Mouse (Mus musculus): ENCODE measurements around the gene Ufc1. TPM values are rescaled to one million over a fixed set of nuclear protein-coding genes. Genes with fewer than 3 reads are reported as not detected.

Gene Ufc1
- total RNA-seq, 2 experiments from 2014 or later: 145 to 153 TPM

DNA sequence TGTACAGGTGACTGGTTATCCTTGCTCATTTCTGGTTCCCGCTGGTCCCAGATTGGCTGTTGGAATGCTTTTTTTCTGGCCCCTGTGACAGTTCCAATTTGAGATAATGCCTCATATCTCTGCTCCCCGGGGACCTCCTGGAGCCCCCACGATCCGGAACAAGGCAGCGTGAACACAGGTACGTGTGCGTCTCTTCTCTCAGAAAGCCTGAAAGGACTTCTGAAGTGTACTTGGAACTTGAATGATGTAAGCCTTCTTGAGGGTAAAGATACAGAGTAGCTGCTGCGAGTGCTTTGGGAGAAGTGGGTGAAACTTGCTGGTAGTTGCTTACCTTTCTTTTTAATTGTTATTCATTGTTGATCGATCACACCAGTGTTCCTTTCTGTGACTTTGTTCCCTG, 23.6 kb downstream of the Ufc1 start:
- DNase-seq: no peak

GRCm38 (mm10) chr1:171270573-171270900, 24.3 kb downstream of the Ufc1 start:
- no peak for DNase-seq

DNA sequence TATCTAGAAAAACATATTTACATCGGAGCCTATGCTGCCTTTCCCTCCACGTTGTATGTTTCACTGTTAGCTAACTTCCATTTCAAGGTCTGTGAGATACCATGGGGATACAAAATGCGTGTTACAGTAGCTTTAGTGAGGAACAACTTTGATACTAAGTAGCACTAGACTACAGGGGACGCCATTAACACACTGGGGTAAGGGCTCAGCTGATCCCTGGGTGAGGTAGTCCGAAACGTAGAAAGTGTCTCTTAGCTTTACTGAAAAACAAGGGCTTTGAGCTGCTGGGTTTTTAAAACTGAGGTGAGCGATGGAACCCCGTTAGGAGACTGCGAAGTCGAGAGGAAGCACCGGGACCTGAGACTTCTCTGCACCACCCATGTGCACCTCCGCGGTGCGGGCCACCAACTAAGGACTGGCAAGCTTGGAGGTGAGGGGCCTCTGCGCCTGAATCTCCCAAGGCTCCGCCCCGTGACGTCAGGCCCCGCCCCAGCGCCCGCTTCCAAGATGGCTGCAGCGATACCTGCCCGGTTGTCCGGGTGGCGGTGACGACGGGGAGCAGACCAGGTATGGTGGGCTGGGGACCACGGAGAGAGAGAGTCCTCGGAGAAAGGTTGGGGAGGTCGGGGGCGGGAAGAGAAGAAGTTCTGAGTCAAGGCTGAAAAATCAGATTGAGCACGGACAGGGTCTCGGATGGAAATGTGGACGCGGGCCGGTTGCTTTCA, 24.8 kb downstream of the Ufc1 start, which contains the start of gene B4galt3:
Gene B4galt3, plus strand, starts transcription at position 481 of the 725 bp plus-strand sequence.
- peak; percentile 99 for DNase-seq

DNA sequence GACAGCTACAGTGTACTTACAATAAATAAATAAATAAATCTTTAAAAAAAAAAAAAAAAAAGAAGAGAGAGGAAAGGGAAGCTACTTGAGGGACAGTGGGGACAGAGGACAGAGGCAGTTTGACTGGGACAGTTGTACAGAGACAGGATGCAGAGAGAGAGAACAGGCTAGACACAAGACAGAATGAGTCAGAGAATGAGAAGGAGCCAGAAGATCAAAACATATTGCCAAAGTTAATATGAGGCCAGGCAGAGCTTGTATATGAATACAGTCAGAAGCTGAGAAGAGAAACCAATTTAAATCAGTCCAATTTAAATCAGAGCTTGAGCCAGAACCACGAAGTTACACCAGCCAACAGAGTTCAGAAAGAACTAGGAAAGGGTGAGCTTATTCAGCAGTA, 26.5 kb downstream of the Ufc1 start:
- DNase-seq: no peak

GRCm38 (mm10) chr1:171265971-171266744, 28.7 kb downstream of the Ufc1 start:
- no peak for DNase-seq

DNA sequence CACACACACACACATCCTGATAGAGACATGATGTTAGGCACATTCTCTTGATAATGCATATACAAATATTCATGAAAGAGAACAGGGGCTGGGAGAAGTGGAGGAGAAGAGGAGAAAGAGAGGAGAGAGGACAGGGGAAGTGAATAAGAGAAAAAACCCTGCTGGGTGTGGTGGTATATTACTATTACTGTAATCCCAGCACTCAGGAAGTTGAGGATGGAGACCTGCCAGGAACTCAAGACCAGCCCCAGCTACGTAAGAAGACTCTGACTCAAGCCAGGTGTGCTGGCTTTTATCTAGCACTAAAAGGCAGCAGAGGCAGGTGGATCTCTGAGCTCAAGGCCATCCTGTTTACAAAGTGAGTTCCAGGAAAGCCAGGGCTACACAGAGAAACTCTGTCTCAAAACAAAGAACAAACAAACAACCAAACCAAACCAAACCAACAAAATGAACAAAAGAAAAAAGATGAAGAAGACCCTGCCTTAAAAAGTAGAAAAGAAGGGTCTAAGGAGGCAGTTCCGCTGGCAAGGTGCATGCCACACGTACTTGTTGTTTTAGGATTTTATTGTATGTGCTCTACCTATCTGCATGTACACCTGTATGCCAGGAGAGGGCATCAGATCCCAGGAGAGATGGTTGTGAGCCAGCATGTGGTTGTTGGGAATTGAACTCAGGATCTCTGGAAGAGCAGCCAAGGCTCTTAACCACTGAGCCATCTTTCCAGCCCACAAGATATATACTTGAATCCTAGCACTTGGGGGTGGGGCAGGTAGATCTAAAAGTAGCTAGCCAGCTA, 31.0 kb downstream of the Ufc1 start:
- no peak for DNase-seq

- peak; percentile 38 for DNase-seq
These were observed 31.6 kb downstream of the Ufc1 start for GRCm38 (mm10) chr1:171263185-171263611.

DNA sequence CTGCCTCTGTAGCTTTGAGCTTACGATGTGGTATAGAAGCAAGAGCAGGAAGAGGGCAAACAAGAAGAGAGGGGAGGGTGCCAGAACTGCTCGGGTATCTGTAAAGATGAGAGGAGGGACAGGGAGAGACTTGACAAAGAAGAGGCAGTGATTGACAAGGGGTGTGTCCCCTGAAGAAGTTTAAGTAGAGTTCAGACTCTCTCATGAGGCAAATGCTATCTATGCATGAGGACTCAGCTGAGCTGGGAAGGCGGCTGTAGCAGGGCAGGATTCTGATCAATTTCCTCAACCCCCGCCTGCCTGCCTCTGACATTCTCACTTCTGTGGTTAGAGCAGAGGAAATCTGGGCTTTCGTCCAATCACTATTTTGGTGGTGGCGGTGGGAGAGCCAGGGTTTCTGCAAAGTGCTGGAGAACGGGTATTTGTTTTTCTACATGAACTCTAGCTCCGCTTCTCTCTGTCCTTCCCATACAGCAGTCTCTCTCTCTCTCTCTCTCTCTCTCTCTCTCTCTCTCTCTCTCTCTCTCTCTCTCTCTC, 32.2 kb downstream of the Ufc1 start:
- DNase-seq: peak; percentile 79

GRCm38 (mm10) chr1:171260316-171260715, 34.5 kb downstream of the Ufc1 start:
- DNase-seq: no peak

- DNase-seq: no peak
These were observed 35.9 kb downstream of the Ufc1 start for GRCm38 (mm10) chr1:171258921-171259320.

DNA sequence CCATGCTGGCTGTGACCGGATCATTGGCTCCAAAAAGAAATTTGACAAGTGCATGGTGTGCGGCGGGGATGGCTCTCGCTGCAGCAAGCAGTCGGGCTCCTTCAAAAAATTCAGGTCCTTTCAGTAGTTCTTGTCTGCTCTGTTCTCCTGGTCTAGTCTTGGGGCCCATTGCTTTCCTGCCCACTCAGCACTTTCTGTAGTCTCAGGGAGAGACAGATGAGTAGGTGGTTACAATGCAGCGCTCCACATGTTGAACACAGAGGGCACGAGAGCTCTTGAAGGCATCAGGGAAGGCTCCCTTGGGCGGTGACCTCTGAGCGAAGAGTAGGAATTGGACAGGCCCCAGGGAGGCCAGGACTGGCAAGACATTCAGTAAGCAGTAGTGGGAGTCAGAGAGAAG, 37.0 kb downstream of the Ufc1 start:
- DNase-seq: no peak

GRCm38 (mm10) chr1:171256937-171257548, 37.8 kb downstream of the Ufc1 start:
- peak; percentile 79 for DNase-seq

GRCm38 (mm10) chr1:171256095-171256818, 38.6 kb downstream of the Ufc1 start:
- DNase-seq: peak; percentile 78

DNA sequence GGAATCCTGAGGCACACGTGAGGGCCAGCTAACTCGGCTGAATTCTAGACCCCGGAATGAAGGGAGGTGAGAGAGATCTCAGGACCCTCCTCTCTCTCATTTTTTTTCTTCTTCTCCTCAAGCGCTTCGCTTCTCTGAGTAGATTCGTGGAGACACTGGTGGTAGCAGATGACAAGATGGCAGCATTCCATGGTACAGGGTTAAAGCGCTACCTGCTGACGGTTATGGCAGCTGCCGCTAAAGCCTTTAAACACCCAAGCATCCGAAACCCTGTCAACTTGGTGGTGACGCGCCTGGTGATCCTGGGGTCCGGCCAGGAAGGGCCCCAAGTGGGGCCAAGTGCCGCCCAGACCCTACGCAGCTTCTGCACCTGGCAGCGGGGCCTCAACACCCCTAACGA, 42.4 kb downstream of the Ufc1 start:
- no peak for DNase-seq

DNA sequence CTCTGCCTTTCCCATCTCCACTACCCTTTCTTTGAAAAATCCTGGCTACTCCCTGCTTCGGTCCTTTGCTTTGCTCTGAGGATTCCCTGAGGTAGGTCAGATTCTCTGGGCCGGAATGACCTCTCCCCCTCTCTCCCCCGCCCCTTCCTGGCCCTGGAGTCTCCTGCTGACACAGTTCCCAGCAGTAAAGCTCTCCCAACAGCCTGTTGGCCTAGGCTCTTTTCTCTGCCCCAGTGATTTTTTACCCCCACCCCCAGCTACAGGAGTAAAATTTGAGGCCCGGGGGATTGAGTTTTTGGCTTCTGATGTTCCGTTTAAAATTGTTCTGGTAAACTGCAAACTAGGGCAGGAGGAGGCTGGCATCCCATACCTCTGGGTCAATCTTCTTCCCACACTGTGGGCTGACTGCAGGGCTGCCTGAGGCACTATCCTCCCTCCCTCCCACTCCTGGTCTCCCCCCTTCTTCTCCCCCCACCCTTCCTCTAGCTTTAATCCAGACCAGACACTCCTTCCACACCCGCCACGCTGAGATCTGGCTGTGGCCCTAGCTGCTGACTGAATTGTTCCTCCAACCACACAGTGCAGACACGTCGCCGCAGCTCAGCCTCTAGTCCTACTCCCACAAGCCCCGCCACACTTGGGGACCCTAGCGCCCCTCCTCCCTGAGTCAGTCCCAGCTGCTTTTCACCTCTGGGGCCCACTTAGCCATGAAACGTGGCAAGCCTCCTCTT, 43.1 kb downstream of the Ufc1 start:
- peak; percentile 63 for DNase-seq

DNA sequence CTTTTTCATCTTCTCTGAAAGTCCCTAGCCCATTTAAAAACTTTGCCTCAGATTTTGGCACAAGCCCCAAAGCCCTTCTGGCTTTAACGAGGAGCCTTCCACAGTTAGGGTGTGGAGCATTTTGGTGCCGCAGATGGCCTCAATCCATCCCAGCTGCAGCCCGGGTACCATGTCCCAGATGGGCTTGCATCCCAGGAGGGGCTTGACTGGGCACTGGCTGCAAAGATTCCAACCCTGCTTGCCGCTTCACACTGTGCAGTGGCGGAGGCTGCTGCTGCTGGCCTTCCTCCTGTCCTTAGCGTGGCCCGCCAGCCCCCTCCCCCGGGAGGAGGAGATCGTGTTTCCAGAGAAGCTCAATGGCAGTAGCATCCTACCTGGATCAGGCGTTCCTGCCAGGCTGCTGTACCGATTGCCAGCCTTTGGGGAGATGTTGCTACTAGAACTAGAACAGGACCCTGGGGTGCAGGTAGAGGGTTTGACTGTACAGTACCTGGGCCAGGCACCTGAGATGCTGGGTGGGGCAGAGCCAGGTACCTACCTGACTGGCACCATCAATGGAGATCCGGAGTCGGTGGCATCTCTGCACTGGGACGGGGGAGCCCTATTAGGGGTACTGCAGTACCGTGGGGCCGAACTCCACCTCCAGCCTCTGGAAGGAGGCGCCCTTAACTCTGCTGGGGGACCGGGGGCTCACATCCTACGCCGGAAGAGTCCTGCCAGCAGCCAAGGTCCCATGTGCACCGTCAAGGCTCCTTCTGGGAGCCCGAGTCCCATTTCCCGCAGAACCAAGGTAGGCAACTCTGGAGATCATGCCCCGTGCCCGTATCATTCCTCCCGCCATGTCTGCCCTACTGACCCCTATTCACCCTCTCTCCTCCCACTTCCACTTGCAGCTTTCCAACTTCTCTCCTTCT, 43.9 kb downstream of the Ufc1 start, which contains the start of gene Ndufs2:
Gene Ndufs2, minus strand, starts transcription at position 709 of the 914 bp plus-strand sequence.
- no peak for DNase-seq

- peak; percentile 54 for DNase-seq
These were observed 44.8 kb downstream of the Ufc1 start, which contains the start of gene Adamts4 for GRCm38 (mm10) chr1:171249913-171250600. Gene Adamts4, plus strand, starts transcription at chr1:171250421.

DNA sequence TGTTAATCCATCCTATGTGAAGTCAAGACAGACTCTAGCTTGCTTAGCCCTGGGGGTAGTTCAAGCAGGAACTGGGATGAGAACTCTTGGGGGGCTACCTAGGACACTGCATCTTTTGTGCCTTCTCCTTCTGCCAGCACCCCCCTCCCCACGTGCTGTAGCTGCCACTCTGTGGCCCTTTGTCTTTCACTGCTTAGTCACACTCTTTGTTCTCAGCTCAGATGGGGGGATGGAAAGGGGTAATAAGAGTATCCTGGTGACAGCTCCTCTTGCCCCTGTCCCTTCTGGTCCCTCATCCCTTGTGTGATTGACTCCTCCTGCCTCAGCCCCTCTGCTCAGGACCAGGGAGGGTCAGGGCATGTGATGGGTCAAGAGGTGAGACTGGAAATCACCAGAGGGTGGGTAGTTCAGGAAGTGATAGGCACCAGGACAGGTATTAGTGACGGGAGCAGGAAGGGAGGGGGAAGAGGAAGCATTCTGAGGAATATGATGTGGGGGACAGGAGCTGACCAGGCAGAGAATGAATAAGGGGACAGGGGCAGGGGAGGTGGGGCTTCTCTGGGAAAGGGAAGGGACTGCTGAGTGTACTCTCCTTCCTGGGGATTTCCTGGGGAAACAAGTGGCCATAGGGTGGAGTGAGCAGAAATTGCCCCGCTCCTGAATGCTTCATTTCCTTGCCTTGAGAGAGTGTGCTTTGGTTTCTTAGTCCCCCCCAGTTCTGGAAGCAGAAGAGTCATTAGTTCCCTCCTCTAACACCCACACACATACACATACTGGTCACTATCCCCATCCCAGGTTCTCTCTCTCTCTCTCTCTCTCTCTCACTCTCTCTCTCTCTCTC, 46.2 kb downstream of the Ufc1 start:
- no peak for DNase-seq
